Mouse (Mus musculus) thymus, postnatal 25 days (tissue): Measurements from ENCODE around the gene Zkscan7.
"Not testable (repeated sequence)": the region's sequence is repeated elsewhere in the genome, so short reads cannot be mapped to it uniquely, and the experiment has no call there.

Experiments
- DNase-seq: peaks from one replicate; pipeline ENCODE4 v3.0.0; 2022

Gene Zkscan7

DNA sequence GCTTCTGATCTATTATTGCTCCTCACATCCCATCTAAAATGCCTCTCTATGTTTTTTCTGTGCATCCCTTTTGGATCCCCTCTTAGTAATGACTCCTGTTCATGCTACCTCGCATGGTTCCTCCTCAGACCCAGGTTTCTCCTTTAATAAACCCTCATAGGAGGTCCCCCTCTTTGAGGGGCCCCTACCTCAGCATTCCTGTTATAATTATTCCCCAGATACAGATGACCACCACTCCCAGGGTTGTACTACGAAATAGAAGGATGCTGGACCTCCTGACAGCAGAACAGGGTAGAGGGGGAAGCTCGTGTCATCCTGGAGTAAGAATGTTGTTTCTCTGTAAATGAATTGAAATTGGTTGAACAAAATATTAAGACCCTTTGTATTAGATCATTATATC lies at the start of gene Zkscan7:
TSS of gene Zkscan7 (plus strand) at position 301 of the 400 bp plus-strand sequence.
- no peak for DNase-seq

DNA sequence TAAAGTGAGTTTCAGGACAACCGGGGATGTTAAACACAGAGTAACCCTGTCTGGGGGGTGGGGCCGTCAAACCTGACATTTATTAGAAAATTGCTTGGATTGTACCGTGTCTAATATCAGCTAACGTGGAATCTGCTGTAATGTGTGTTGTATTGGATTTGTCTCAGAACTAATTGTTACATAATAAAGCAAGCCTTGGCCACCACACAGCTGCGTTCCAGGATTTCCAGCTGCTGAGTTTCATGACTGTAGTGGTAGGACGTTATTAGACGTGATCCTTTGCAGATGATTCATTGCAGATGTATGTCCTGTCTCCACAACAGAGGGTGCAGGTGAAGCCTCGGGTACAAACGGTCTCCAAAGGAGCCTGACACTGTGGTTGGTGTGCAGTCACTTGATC lies 49.4 kb upstream of the Zkscan7 start:
- no peak for DNase-seq

DNA sequence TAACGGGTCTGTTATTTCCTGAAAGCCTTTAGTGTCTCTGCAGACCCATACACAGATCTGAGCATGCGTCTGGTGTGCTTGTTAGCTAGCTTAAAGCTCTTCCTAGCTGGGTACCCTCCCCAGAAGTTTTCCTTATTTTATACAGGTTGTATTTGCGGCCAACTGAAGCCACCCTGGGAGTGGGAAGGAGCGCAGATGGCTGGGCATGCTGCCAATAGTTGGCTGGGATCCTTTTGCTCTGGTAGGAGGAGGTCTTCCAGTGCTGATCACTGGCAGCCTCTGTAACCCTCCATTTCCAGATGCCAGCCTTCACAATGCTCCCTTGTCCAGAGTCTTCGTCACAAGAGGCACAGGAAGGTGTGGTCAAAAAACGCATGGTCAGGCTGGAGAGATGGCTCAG lies 48.7 kb upstream of the Zkscan7 start:
- no peak for DNase-seq

DNA sequence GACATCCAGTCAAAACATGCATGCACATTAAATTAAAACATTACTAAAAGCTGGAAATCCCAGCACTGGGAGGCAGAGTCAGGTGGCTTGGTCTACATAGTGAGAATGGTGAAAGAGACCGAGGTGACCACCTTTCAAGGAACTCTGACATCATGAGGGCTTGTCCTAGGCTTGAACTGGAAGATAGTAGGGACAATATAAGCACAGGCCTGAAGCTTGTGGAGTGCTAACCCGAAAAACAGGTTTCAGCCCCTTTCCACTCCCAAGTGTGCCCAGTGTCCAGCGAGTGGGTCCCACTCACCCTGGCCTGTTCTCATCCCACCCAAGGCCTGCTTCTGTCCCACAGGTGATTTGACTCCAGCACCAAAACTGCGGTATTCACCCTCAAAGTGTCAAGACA lies 48.3 kb upstream of the Zkscan7 start:
- no peak for DNase-seq

DNA sequence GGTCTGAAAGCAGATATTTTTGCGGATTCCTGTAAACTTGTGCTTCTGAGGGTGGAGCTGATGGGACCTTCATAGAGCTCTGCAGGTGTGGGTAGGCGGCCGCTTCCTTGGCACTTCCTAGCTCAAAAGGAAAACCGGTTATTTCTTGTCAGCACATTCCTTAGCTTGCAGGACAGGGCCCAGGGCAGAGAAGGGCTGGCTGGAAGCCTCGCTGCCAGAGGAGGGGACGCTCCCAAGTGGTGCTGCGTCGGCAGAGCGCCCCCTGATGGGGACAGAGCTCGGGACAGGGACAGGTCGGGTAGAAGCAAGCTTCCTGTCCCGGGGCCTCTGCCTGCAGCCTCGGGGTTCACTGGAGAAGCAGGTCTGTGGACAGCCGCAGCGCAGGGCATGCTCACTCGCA lies 47.8 kb upstream of the Zkscan7 start:
- peak; percentile 19 for DNase-seq

DNA sequence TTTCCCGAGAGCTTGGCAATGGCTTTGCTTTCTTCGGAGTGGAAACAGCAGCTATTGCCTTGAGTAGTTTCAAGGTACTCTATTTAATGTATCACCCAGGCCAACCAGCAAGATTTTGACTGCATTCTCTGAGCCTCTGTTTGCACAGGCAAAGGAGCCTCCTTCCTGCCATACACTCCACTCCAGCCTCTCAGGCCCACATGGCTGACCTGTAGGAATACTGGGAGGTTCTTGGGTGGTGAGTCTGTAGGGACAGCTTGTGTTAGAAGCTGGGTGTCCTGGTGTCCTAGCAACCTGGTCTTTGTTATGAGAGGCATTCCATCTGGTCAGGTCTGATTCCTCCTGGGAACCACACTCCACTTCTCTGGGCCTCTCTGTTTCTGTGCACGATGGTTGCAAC lies 41.7 kb upstream of the Zkscan7 start, which contains the start of gene Gm35549:
TSS of gene Gm35549 (minus strand) at position 276 of the 400 bp plus-strand sequence.
- DNase-seq = no peak

DNA sequence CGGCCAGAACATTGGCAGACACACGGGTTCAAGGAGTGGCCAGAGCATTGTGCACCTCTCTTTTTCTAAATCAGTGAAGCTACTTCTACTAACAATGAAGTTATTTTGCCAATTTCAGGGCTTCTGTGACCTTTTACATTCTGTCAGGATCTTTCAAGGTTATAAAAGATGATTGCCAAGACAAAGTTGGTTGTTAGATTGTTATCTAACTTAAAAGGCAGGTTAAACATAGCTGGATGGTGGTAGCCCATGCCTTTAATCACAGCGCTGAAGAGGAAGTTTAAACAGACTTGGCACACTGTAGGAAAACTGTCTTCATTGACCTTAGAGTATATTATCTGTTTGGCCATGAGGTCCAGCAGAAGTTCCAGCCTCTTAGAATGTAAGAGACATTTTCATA lies 39.9 kb upstream of the Zkscan7 start:
- no peak for DNase-seq

DNA sequence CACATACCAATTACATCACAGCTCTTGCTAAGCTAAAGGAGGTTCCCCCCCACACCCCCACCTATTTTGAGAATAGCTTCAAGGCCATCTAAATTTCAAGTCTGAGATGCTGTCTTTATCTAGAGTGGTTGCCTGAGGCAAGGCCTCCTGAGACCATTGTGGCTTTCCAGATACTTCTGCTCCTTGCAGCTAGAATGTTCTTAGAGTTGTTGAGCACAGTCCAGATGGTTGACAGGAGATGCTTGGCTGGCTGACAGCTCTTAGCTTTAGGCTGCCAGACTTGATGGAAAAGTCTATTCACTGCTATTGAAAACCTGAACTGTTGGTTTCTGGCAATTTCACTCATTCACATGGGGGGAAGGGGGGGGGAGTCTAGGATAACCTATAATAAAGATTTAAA lies 39.3 kb upstream of the Zkscan7 start:
- no peak for DNase-seq

DNA sequence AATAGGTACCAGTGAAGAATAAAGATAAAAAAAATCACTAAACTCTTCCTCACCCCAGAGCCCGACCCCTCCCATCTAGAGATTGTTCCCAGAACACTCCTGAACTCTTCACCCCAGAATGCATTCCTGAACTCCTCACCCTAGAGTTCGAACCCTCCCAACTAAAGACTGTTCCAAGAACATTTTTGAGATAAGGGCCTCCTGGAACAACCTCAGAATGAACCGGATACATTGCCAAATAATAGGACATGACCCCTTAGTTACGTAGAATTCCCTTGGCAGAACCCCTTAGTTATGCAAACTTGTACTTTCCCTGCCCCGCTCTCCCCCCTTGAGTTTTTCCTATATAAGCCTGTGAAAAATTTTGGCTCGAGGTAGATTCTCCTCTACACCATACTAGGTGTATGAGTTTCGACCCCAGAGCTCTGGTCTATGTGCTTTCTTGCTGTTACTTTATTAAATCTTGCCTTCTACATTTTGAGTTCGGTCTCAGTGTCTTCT lies 37.6 kb upstream of the Zkscan7 start:
- not testable (repeated sequence) for DNase-seq

DNA sequence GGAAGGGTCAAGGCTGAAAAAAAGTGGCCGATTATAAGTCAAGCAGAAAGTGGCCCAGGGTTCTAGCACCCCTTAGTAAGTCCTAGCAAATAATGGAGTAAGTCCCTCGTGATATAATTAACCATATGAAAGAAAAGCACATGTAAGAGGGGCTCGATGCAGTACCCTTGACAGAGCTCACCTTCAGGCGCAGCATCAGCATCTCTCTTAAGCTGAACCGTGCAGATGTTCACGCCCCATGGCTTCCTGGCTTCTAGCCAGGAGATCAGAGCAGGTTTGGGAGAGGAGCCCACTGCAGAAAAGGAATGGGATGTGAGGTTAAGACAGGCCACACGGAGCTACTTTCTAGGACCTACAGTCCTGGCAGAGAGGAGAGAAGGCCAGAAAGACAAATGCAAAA lies 31.0 kb upstream of the Zkscan7 start:
- DNase-seq = no peak

DNA sequence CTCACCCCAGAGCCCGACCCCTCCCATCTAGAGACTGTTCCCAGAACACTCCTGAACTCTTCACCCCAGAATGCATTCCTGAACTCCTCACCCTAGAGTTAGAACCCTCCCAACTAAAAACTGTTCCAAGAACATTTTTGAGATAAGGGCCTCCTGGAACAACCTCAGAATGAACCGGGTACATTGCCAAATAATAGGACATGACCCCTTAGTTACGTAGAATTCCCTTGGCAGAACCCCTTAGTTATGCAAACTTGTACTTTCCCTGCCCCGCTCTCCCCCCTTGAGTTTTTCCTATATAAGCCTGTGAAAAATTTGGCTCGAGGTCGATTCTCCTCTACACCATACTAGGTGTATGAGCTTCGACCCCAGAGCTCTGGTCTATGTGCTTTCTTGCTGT lies 30.3 kb upstream of the Zkscan7 start:
- DNase-seq = not testable (repeated sequence)

DNA sequence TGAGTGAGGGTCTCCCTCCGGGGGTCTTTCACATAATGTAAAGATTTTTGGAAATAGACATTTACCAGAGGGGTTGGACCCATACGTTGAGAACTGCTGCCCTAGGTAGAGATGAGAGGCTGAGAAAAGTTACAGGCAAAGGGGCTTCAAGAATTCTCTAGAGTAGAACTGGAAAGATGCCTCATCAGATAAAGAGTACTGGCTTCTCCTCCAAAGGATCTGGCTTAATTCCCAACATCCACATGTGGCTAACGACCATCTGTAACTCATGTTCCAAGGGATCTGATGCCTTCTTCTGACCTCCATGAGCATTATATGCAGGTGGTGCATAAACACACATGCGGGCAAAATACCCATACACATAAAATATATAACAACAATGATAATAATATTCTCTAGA lies 29.9 kb upstream of the Zkscan7 start:
- DNase-seq = no peak

DNA sequence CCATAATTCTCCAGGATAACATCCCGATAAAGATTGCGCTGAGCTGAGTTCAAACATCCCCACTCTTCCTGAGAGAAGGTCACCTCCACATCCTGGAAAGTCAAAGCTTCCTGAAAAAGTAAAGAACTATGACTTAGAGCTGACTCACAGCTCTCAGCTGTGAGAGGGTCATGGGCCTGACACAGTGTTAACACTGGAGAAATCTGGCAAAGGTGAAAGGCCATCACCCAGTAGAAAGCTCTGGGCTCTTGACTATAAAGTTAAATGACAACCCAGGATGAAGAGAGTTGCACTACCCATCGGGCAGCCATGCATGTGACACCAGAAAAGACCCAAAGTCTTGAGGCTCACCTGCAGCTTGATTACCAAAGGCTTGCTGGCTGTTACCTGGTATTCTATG lies 28.8 kb upstream of the Zkscan7 start:
- no peak for DNase-seq

DNA sequence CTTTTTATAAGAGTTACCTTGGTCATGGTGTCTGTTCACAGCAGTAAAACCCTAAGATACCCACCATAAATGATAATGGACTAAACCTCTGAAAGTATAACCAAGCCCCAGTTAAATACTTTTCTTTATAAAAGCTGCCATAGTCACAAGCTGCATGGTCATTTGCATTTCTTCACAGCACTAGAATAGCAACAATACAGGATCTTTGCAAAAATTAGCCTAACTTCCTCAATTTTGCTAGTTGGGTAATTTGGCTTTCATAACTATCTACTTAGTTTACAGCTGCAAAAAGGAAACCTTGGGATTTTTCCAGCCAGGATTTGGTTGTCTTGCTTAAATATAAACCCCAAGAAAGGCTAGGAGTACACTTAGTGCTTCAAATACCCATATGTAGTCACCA lies 24.7 kb upstream of the Zkscan7 start:
- DNase-seq = no peak

DNA sequence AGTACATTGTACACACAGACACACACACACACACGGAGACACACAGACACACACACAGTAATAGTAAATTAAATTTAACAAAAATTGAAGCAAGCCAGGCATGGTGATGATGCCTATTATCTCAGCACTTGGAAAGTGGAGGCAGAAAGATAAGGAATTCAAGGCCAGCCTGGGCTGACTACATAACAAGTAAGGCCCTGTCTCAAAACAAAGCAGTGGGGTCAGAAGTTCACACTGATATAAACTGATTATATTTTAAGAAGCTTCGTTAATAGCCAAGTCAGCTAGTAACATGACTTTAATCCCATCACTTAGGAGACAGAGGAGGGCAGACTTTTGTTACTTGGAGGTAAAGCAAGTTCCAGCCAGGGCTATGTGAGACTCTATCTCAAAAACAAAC lies 21.8 kb upstream of the Zkscan7 start:
- DNase-seq = no peak

DNA sequence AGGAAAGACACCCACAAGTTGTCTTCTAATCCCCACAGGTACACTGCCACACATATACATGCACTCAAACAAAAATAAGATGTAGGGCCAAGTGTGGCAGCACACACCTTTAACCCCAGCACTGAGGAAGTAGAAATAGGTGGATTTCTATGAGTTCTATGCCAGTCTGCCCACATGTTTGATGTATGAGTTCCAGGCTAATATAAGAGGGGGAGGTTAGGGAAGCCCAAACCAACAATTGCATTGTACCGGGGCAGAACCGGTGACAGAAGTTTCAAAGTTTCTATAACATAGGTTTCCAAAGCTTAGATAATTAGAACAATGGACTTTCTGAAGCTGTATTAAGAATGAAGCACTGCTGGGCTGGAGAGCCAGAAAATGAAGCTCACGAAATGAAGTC lies 20.6 kb upstream of the Zkscan7 start:
- no peak for DNase-seq

DNA sequence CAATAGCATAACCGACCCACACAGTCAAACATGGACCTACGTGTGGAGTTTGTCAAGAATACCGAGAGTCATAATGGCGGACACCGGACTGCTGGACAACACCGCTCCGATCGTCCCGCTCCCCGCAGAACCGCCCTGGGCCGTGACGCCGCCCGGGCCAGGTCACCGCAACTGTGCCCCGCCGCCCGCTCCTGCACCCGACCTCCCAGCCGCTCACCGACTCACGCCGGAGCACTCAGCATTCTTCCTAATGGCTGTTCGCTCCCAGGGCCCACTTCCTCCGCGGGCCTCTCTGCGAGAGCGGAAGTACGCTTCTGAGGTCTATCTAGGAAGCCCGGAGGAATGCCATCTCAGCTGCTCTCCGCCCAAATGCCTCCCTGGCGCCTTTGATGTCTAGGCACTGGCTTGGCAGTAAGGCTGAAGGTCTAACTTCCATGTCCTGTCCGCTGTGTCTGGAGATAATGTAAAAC lies 19.8 kb upstream of the Zkscan7 start, which contains the start of gene Zfp445:
TSS of gene Zfp445 (minus strand) at position 310 of the 470 bp plus-strand sequence.
- peak; percentile 80 for DNase-seq

DNA sequence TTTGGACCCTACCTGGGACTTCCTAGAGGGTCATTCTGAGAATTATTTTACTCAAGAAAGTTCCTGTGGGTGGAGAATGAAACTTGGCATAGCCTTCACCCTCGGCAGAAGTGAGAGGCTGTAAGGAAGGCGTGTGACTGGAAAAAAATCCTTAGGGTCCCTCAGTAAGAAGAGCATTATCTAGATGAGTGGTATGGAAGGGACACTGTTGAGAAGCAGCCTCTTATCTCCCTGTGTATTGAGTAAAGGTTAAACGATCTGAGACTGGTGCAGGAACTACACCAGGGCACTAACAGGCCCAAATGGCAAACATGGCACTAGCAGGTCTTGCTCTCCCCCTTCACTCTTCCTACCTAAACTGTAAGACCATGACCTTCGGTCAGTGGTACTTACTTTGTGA lies 19.3 kb upstream of the Zkscan7 start:
- DNase-seq = no peak

DNA sequence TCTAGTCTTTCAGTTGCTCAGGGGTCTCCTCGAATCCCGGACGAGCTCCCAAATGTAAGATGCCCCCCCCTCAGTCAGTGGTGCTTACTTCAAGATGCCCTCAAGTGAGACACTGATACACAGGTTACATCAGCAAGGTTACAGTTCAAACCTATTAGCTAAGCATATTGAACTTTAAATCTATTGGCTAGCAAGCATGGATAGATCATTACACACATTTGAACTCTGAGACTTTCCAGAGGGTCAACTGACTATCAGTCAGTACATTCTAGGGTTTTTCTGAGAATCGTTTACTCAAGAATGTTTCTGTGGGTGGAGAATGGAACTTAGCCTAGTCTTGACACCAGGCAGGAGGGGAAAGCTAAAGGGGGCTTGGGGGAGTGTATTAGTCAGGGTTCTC lies 12.9 kb upstream of the Zkscan7 start:
- DNase-seq = no peak

DNA sequence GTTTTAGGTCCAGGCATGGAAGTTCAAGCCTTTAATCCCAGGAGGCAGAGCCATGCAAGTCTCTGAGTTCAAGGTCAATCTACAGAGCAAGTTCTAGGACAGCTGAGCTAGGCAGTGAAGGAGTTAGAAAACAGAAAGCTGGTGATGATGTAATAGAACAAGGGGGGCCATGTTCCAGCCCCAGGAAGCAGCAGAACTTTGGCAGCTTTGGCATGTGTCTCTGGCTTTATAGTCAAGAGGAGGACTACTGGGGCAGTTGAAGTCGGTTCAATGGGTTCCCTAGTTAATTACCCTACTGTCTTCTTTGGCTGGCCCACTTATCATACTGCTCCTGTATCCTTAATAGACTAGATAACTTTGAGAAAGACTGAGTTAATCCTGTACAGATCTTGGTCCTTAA lies 10.8 kb upstream of the Zkscan7 start:
- no peak for DNase-seq

DNA sequence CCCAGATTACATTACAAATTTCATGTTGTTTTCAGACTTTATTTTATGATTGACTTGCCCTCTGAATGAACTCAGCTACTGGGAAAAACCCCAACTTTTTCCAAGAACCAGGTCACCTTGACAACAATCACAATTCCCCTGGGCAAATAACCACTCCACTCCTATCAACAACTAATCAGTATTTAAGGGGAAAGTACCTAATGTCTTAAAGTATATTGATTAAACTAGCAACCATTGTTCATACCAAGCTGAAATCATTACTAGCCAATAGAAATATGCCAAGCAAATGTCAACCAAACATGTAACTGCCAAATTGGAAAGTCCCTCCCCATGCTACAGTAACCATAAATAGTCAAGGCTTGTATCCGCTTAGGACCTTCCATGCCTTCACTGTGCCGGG lies 10.3 kb upstream of the Zkscan7 start:
- DNase-seq = no peak

DNA sequence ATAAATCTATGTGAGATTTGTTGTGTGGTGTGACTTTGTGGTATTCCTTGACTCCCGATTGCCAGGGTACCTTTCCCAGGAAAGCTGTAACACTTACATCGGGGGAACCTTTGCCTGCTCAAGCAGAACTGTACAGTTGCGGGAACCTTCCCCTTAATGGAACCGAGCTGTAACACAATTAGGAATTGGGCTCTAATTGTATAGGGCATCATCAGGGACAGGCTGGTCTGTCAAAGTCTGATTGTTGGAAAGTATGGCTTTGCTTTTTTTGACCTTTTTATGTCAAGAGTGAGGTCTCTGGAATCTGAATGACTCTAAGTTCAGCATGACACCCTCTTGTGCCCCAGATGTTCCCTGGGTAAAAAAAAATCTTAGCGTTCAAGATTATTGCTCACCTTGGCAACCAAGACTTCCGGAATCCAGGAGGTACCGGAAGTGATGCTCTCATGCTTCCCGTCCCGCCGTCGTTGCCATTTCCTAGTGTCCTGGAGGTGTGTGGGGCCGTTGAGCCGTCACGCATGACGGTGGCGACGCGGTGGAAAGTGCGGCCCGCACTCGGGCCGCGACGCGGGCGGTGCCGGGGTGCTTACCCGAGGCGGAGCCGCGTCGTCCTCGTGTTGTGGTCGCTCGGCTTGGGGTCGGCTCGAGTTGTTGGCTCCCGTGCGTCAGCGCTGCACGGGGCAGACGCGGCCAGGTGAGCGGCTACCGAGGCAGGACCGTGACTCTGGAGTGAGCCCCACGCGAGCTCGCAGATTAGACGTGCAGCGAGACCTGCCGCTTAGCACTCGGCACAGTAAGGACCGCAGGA lies 1.1 kb downstream of the Zkscan7 start:
- DNase-seq = peak; percentile 64

DNA sequence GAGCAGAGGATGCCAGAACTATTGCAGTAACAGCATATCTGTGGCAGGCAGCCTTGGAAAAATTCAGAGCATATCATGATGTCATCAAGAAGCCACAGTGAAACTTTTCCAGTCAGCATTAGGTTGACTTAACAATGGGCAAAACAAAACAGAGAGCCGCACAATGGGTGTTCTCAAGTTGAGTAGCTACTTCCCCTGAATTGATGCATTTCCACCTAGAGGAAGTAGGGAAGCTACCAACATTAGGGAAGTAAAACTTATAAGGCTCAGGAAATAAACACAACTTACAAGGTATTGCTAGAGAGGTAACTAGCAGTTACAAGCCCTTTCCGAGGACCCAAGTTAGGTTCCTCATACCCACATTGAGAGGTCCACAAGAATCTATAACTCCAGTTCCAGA lies 15.6 kb downstream of the Zkscan7 start:
- no peak for DNase-seq

DNA sequence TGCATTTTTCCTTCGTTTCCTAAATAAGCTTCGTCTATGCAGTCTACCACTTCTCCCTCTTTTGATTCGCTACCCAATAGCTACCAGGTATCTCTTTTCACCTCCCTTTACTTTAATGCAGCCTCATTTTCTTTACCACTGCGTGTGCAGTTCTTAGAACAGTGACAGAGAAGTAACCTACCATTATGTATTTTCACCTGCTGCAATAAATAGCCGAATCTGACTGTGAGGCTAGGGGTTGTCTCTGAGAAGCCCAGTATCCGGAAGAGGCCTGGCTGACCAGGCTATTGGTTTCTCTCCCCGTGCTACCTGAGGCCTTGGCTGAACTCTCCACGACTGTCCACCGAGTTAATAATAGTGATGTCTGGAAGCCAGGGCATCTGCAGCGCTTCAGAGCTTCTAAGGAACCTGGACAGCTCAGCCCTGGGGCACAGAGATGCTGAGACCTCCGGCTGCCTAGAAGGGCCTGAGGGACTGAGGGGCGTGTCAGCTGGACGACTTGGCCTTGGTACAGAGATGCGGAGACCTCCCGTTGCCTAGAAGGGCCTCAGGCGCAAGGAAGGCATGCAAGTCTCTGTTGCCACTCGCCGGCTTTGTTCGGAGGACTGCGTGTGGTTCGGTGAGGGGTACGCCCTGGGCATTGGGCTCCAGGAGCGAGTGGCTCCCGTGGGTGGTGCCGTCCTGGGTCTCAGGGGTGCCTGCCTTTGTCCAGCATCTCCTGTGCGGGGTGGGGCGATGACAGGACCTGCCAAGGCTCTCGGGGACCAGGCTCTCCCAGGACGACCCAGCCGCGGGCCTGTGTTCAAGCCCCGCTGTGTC lies 17.4 kb downstream of the Zkscan7 start:
- no peak for DNase-seq
